In the genomic region with DNA sequence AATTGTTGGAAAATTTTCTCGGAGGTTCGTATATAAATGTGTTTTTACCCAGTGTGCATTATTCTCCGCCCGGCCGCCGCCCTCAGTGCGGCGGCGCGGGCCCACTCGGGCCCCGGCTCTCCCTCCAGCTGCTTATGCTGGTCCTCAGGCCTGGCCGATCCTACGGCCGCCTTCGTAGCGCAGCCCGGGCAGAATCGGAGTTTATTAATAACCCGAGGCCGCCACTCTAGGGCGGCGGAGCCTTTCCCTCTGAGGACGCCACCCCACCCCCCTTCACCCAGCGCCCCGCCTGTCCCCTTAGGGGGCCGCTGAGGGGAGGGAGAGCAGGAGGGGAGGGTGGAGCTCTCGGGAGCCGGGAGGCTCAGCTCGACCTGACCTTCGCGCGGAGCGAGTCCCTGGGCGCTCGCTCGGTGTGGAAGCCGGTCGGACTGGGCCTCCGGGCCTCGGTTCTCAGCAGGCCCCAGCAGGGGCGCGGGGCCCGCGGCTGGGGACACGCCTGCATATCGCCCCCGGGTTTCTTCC, we compare ENCODE assay signal across 7 mouse cellular contexts. TPM values are rescaled to one million over a fixed set of nuclear protein-coding genes. Genes with fewer than 3 reads are reported as not detected.
DNase-seq lines count a peak whose midpoint lies in the region; ATAC-seq lines count a peak whose summit lies in the region.

No protein-coding gene starts in this region.

- peak; percentile 75 for ATAC-seq in embryonic facial prominence, embryonic 11.5 days (replicated peaks; ENCODE audit: insufficient number of reproducible peaks, low FRiP score, low TSS enrichment, low read depth)
- peak; percentile 82 for ATAC-seq in limb, embryonic 11.5 days (ENCODE audit: insufficient number of reproducible peaks, low FRiP score, low TSS enrichment, low read depth)
- peak; percentile 79 for ATAC-seq in midbrain, embryonic 12.5 days (ENCODE audit: low FRiP score, low read depth)

- DNase-seq in adrenal gland, postnatal 36 days = peak; percentile 93 to 95
- peak; percentile 87 for DNase-seq in embryonic facial prominence, embryonic 11.5 days (ENCODE audit: low spot score)
- peak; percentile 99 for DNase-seq in heart, adult 11 months
- peak; percentile 92 for DNase-seq in kidney, adult 18-20 months
- peak; percentile 88 for DNase-seq in limb, embryonic 11.5 days (ENCODE audit: low spot score)
- peak; percentile 76 for DNase-seq in spleen, adult 12 weeks (ENCODE audit: low spot score)

- peak overlapping the region; percentile 96 for H3K9ac ChIP-seq in embryonic facial prominence, embryonic 11.5 days (replicated peaks; ENCODE audit: low read length)
- peak overlapping the region; percentile 98 for H3K9ac ChIP-seq in limb, embryonic 11.5 days (ENCODE audit: low read length)
- peak overlapping the region; percentile 89 for H3K9ac ChIP-seq in midbrain, embryonic 12.5 days (replicated peaks)

- H3K36me3 ChIP-seq in embryonic facial prominence, embryonic 11.5 days (replicated peaks; ENCODE audit: control insufficient read depth, insufficient read depth, low read depth, low read length) = no peaks in the 10 kb centered on the region
- H3K36me3 ChIP-seq in limb, embryonic 11.5 days (ENCODE audit: control insufficient read depth, insufficient read depth, low read length) = peaks cover 6% of the 10 kb centered on the region
- peaks cover 11% of the 10 kb centered on the region for H3K36me3 ChIP-seq in midbrain, embryonic 12.5 days

- H3K4me1 ChIP-seq in embryonic facial prominence, embryonic 11.5 days (ENCODE audit: control insufficient read depth, insufficient read depth, low read length) = no peaks in the 10 kb centered on the region
- no peaks in the 10 kb centered on the region for H3K4me1 ChIP-seq in limb, embryonic 11.5 days (ENCODE audit: control insufficient read depth, insufficient read depth, low read length)
- H3K4me1 ChIP-seq in midbrain, embryonic 12.5 days = peaks cover 25% of the 10 kb centered on the region

- H3K4me3 ChIP-seq in embryonic facial prominence, embryonic 11.5 days (ENCODE audit: low read depth, low read length) = peak overlapping the region; percentile 63
- H3K4me3 ChIP-seq in limb, embryonic 11.5 days (ENCODE audit: low read depth, low read length) = peak overlapping the region; percentile 87
- H3K4me3 ChIP-seq in midbrain, embryonic 12.5 days = peak overlapping the region; percentile 74

- H3K27ac ChIP-seq in embryonic facial prominence, embryonic 11.5 days (replicated peaks; ENCODE audit: low read depth, low read length) = peak overlapping the region; percentile 100
- H3K27ac ChIP-seq in limb, embryonic 11.5 days (replicated peaks; ENCODE audit: low read depth, low read length) = peak overlapping the region; percentile 100
- H3K27ac ChIP-seq in midbrain, embryonic 12.5 days (replicated peaks) = peak overlapping the region; percentile 100

- peak overlapping the region; percentile 65 for H3K4me2 ChIP-seq in embryonic facial prominence, embryonic 11.5 days (ENCODE audit: low read depth, low read length)
- H3K4me2 ChIP-seq in limb, embryonic 11.5 days (ENCODE audit: low read depth, severe bottlenecking) = peak overlapping the region; percentile 52
- H3K4me2 ChIP-seq in midbrain, embryonic 12.5 days (replicated peaks) = peak overlapping the region; percentile 58

- H3K27me3 ChIP-seq in embryonic facial prominence, embryonic 11.5 days (ENCODE audit: control insufficient read depth, insufficient read depth, low read length) = no peaks in the 10 kb centered on the region
- H3K27me3 ChIP-seq in limb, embryonic 11.5 days (ENCODE audit: control insufficient read depth, insufficient read depth, low read length) = no peaks in the 10 kb centered on the region
- no peaks in the 10 kb centered on the region for H3K27me3 ChIP-seq in midbrain, embryonic 12.5 days

- H3K9me3 ChIP-seq in embryonic facial prominence, embryonic 11.5 days (replicated peaks; ENCODE audit: control insufficient read depth, low read length) = no peaks in the 10 kb centered on the region
- H3K9me3 ChIP-seq in limb, embryonic 11.5 days (ENCODE audit: control insufficient read depth, low read length) = no peaks in the 10 kb centered on the region
- H3K9me3 ChIP-seq in midbrain, embryonic 12.5 days = no peaks in the 10 kb centered on the region

- WGBS in embryonic facial prominence, embryonic 11.5 days = 0% methylated on average over 46 of the region's 48 CpGs
- WGBS in limb, embryonic 11.5 days = 0% methylated on average over 44 of the region's 48 CpGs
- 0% methylated on average over 48 of the region's 48 CpGs for WGBS in midbrain, embryonic 12.5 days

RNA-seq across cellular contexts. Expression of gene Zfp143, which starts 0.8 kb away (rescaled TPM):
- total RNA-seq in adrenal gland, postnatal 36 days (2021) = 10 to 100 TPM; 11.1 to 13.1 TPM
- 27.5 and 28.3 TPM in 2 replicates for polyA plus RNA-seq in embryonic facial prominence, embryonic 11.5 days (2014; fragmentation: Nextera tagmentation; extraction: Ambion mirVana)
- polyA plus RNA-seq in limb, embryonic 11.5 days (2014; fragmentation: Nextera tagmentation; extraction: Ambion mirVana) = 25.5 and 27.0 TPM in 2 replicates
- 28.0 and 31.3 TPM in 2 replicates for polyA plus RNA-seq in midbrain, embryonic 12.5 days (2016; fragmentation: Nextera tagmentation; extraction: Ambion mirVana)

RNA-seq across cellular contexts. Expression of gene Ipo7, which starts 43.7 kb away (rescaled TPM):
- 100 to 1,000 TPM in 1 of 2 experiments, 10 to 100 TPM in 1; 86.1 to 103 TPM for total RNA-seq in adrenal gland, postnatal 36 days (2021)
- polyA plus RNA-seq in embryonic facial prominence, embryonic 11.5 days (2014; fragmentation: Nextera tagmentation; extraction: Ambion mirVana) = 27.1 and 29.9 TPM in 2 replicates
- 19.8 and 33.0 TPM in 2 replicates for polyA plus RNA-seq in limb, embryonic 11.5 days (2014; fragmentation: Nextera tagmentation; extraction: Ambion mirVana)
- polyA plus RNA-seq in midbrain, embryonic 12.5 days (2016; fragmentation: Nextera tagmentation; extraction: Ambion mirVana) = 49.7 and 51.8 TPM in 2 replicates

Comparison
In these comparisons a context has a peak if more than half of its experiments do, and no peak if none do; other contexts are left out.
1. Peak in every context shown above with its lines: DNase-seq, ATAC-seq, H3K4me3 ChIP-seq and H3K27ac ChIP-seq.